In the genomic region with DNA sequence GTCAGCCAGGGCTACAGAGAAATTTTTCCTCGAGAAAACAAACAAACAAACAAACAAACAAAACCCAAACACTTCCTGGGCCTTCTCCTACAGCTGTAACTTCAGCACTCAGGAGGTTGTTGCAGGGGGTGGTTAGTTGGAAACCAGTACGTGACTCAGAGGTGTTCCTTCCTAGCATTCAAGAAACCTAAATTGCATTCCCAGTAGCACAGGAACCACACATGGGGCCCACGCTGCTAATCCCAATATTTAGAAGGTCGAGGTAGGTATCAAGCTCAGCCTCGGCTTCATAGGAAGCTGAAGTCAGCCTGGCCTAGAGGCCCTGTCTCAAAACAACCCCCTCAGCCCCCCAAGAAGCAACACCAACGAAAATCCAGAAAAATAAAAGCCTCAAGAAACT, we compare ENCODE assay signal across 8 mouse cellular contexts. TPM values are rescaled to one million over a fixed set of nuclear protein-coding genes. Genes with fewer than 3 reads are reported as not detected.
A peak's percentile ranks its signal among the peaks of the same experiment; 100 is the strongest.
DNase-seq lines count a peak whose midpoint lies in the region; ATAC-seq and TF ChIP-seq lines count a peak whose summit lies in the region.

No protein-coding gene starts in this region.

- peaks cover 6% of the 10 kb centered on the region; the same call in 1 of the 2 replicates for H3K4me1 ChIP-seq in kidney, postnatal 0 days (replicated peaks; ENCODE audit: insufficient read depth, low read length)
- H3K4me1 ChIP-seq in embryonic facial prominence, embryonic 12.5 days: peaks cover 14% of the 10 kb centered on the region
- peaks cover 21% of the 10 kb centered on the region for H3K4me1 ChIP-seq in limb, embryonic 10.5 days
- peaks cover 2% of the 10 kb centered on the region; the same call in 1 of the 2 replicates for H3K4me1 ChIP-seq in small intestine, adult 2 months (ENCODE audit: control insufficient read depth, insufficient read depth, insufficient read length, low read length)

- H3K9me3 ChIP-seq in kidney, postnatal 0 days (replicated peaks; ENCODE audit: low read length): no peaks in the 10 kb centered on the region
- H3K9me3 ChIP-seq in embryonic facial prominence, embryonic 12.5 days: no peaks in the 10 kb centered on the region
- H3K9me3 ChIP-seq in limb, embryonic 10.5 days (replicated peaks): no peaks in the 10 kb centered on the region

- H3K27ac ChIP-seq in kidney, postnatal 0 days: peak overlapping the region; percentile 93
- H3K27ac ChIP-seq in embryonic facial prominence, embryonic 12.5 days: no peak overlapping the region
- H3K27ac ChIP-seq in limb, embryonic 10.5 days: peak overlapping the region; percentile 93
- no peak overlapping the region for H3K27ac ChIP-seq in small intestine, adult 2 months (ENCODE audit: insufficient read depth, low read depth, low read length)

- peak; percentile 13 for DNase-seq in kidney, postnatal 0 days (ENCODE audit: low spot score)
- DNase-seq in kidney, postnatal 14 days: no peak
- DNase-seq in limb, embryonic 10.5 days (ENCODE audit: low spot score): no peak
- no peak for DNase-seq in frontal cortex, postnatal 14 days (ENCODE audit: low spot score in 2 of 2)
- no peak for DNase-seq in frontal cortex, adult 2 months (ENCODE audit: extremely low spot score in 1 of 2, low spot score in 1 of 2)
- no peak for DNase-seq in left cerebral cortex, postnatal 25 days (ENCODE audit: low spot score in 2 of 2)

- peaks cover 17% of the 10 kb centered on the region for H3K36me3 ChIP-seq in kidney, postnatal 0 days (ENCODE audit: insufficient read depth, low read length)
- peaks cover 20% of the 10 kb centered on the region for H3K36me3 ChIP-seq in embryonic facial prominence, embryonic 12.5 days
- H3K36me3 ChIP-seq in limb, embryonic 10.5 days: peaks cover 39% of the 10 kb centered on the region
- H3K36me3 ChIP-seq in small intestine, adult 2 months (ENCODE audit: control insufficient read depth, insufficient read depth, low read length): peaks cover 24% of the 10 kb centered on the region

- peak overlapping the region; percentile 77 for H3K4me2 ChIP-seq in kidney, postnatal 0 days (ENCODE audit: low read length)
- H3K4me2 ChIP-seq in embryonic facial prominence, embryonic 12.5 days (replicated peaks): peak overlapping the region; percentile 97

- intact Hi-C loops in left cerebral cortex, postnatal 25 days (cut with DNase I): loop anchor here (10.0 kb wide), 1 partner anchor 147 kb away; the partner anchor contains the start of gene Zfp426

- H3K9ac ChIP-seq in kidney, postnatal 0 days (ENCODE audit: low read depth, low read length): peak overlapping the region; percentile 79; the same call in 1 of the 2 replicates
- H3K9ac ChIP-seq in embryonic facial prominence, embryonic 12.5 days: peak overlapping the region; percentile 58

- H3K27me3 ChIP-seq in kidney, postnatal 0 days (ENCODE audit: insufficient read depth, low read length): no peaks in the 10 kb centered on the region
- no peaks in the 10 kb centered on the region for H3K27me3 ChIP-seq in embryonic facial prominence, embryonic 12.5 days
- H3K27me3 ChIP-seq in limb, embryonic 10.5 days (ENCODE audit: low read depth, poor library complexity, severe bottlenecking): no peaks in the 10 kb centered on the region
- no peaks in the 10 kb centered on the region for H3K27me3 ChIP-seq in small intestine, adult 2 months (ENCODE audit: control insufficient read depth, insufficient read depth, low read length)

- TF ChIP-seq CTCF in kidney, postnatal 0 days (IDR thresholded peaks at IDR 0.05; ENCODE audit: low read depth): no peak
- TF ChIP-seq CTCF in small intestine, adult 2 months (IDR thresholded peaks at IDR 0.05; ENCODE audit: extremely low read depth, insufficient read length, insufficient replicate concordance, low read depth, low read length): no peak

- no peak for ATAC-seq in kidney, postnatal 0 days (replicated peaks; ENCODE audit: low FRiP score, low read depth)
- no peak for ATAC-seq in embryonic facial prominence, embryonic 12.5 days (ENCODE audit: insufficient number of reproducible peaks, insufficient read depth, low FRiP score, low TSS enrichment)

- no peak for TF ChIP-seq POLR2A in small intestine, adult 2 months (IDR thresholded peaks at IDR 0.05; ENCODE audit: low read depth, low read length)

- WGBS in kidney, postnatal 0 days: 11% methylated on average over 6 of the region's 6 CpGs
- 26% methylated on average over 6 of the region's 6 CpGs for WGBS in embryonic facial prominence, embryonic 12.5 days
- WGBS in limb, embryonic 10.5 days: 30% methylated on average over 6 of the region's 6 CpGs
- 24% methylated on average over 6 of the region's 6 CpGs for WGBS in small intestine, adult 2 months

- H3K4me3 ChIP-seq in kidney, postnatal 0 days (replicated peaks; ENCODE audit: low read depth, low read length): peak overlapping the region; percentile 90
- peak overlapping the region; percentile 95 for H3K4me3 ChIP-seq in embryonic facial prominence, embryonic 12.5 days
- peak overlapping the region; percentile 84 for H3K4me3 ChIP-seq in limb, embryonic 10.5 days
- peak overlapping the region; percentile 88; the same call in 1 of the 2 replicates for H3K4me3 ChIP-seq in small intestine, adult 2 months (ENCODE audit: low read depth, low read length)

RNA-seq across cellular contexts. Expression of gene Ubl5, which starts 1.2 kb away (rescaled TPM):
- polyA plus RNA-seq in kidney, postnatal 0 days (2015; fragmentation: Nextera tagmentation; extraction: Ambion mirVana): 446 and 511 TPM in 2 replicates
- 409 and 415 TPM in 2 replicates for polyA plus RNA-seq in embryonic facial prominence, embryonic 12.5 days (2016; fragmentation: Nextera tagmentation; extraction: Ambion mirVana)
- 330 TPM in 2 replicates for polyA plus RNA-seq in limb, embryonic 10.5 days (2016; fragmentation: Nextera tagmentation; extraction: Ambion mirVana)
- polyA plus RNA-seq in small intestine, adult 2 months (2012; rRNA removed): 36.8 and 77.8 TPM in 2 replicates
- 497 and 499 TPM in 2 replicates for polyA plus RNA-seq in frontal cortex, adult 2 months (2012; rRNA removed)
- total RNA-seq in left cerebral cortex, postnatal 25 days (2021): 100 to 1,000 TPM; 320 to 340 TPM

RNA-seq across cellular contexts. Expression of gene Fbxl12, which starts 3.1 kb away (rescaled TPM):
- 16.0 and 17.9 TPM in 2 replicates for polyA plus RNA-seq in kidney, postnatal 0 days (2015; fragmentation: Nextera tagmentation; extraction: Ambion mirVana)
- polyA plus RNA-seq in embryonic facial prominence, embryonic 12.5 days (2016; fragmentation: Nextera tagmentation; extraction: Ambion mirVana): 20.1 and 21.5 TPM in 2 replicates
- polyA plus RNA-seq in limb, embryonic 10.5 days (2016; fragmentation: Nextera tagmentation; extraction: Ambion mirVana): 21.5 and 21.6 TPM in 2 replicates
- polyA plus RNA-seq in small intestine, adult 2 months (2012; rRNA removed): 21.0 and 42.5 TPM in 2 replicates
- polyA plus RNA-seq in frontal cortex, adult 2 months (2012; rRNA removed): 29.3 and 29.9 TPM in 2 replicates
- 10 to 100 TPM; 18.4 to 19.0 TPM for total RNA-seq in left cerebral cortex, postnatal 25 days (2021)

RNA-seq across cellular contexts. Expression of gene Pin1, which starts 10.4 kb away (rescaled TPM):
- polyA plus RNA-seq in kidney, postnatal 0 days (2015; fragmentation: Nextera tagmentation; extraction: Ambion mirVana): 41.5 and 44.1 TPM in 2 replicates
- polyA plus RNA-seq in embryonic facial prominence, embryonic 12.5 days (2016; fragmentation: Nextera tagmentation; extraction: Ambion mirVana): 50.8 and 51.6 TPM in 2 replicates
- polyA plus RNA-seq in limb, embryonic 10.5 days (2016; fragmentation: Nextera tagmentation; extraction: Ambion mirVana): 82.8 and 93.0 TPM in 2 replicates
- polyA plus RNA-seq in small intestine, adult 2 months (2012; rRNA removed): 8.6 and 13.0 TPM in 2 replicates
- 38.9 and 42.4 TPM in 2 replicates for polyA plus RNA-seq in frontal cortex, adult 2 months (2012; rRNA removed)
- total RNA-seq in left cerebral cortex, postnatal 25 days (2021): 10 to 100 TPM; 42.8 to 47.4 TPM

Comparison
In these comparisons a context has a peak if more than half of its experiments do, and no peak if none do; other contexts are left out.
1. H3K27ac ChIP-seq: peak in kidney, postnatal 0 days (single experiment) and limb, embryonic 10.5 days (single experiment); none in embryonic facial prominence, embryonic 12.5 days (single experiment) and small intestine, adult 2 months (single experiment).
2. Peak in every context shown above with its lines, with median percentiles within 50 percentile points of each other: H3K4me3 ChIP-seq.